In genomic region chr8:61637736-61638135, GRCm38 (mm10) we compare ENCODE assay signal across 22 mouse cellular contexts.
DNase-seq lines count a peak whose midpoint lies in the region; ATAC-seq and TF ChIP-seq lines count a peak whose summit lies in the region.
"Had no signal": no experiment of that assay in that cellular context is flagged by ENCODE, and none has a peak within 500 bp of the region (broad histone marks: within the 10 kb centered on the region; RNA-seq: fewer than 3 reads in every experiment).

No protein-coding gene starts in this region.

- TF ChIP-seq EP300 in stomach, postnatal 0 days (optimal IDR thresholded peaks at IDR 0.05): no peak

- no peaks in the 10 kb centered on the region for H3K36me3 ChIP-seq in forebrain, embryonic 11.5 days (ENCODE audit: control insufficient read depth, insufficient read depth, low read length)
- no peaks in the 10 kb centered on the region for H3K36me3 ChIP-seq in forebrain, embryonic 14.5 days (ENCODE audit: control insufficient read depth, insufficient read depth, low read length)
- H3K36me3 ChIP-seq in intestine, postnatal 0 days (ENCODE audit: control insufficient read depth, insufficient read depth): no peaks in the 10 kb centered on the region; the same call in 1 of the 2 replicates
- no peaks in the 10 kb centered on the region for H3K36me3 ChIP-seq in intestine, embryonic 15.5 days
- no peaks in the 10 kb centered on the region for H3K36me3 ChIP-seq in stomach, embryonic 15.5 days
- H3K36me3 ChIP-seq in stomach, postnatal 0 days (ENCODE audit: control insufficient read depth, insufficient read depth, low read length): no peaks in the 10 kb centered on the region
- H3K36me3 ChIP-seq in stomach, embryonic 16.5 days (ENCODE audit: control insufficient read depth, insufficient read depth, low read length): no peaks in the 10 kb centered on the region
- H3K36me3 ChIP-seq in midbrain, embryonic 15.5 days (replicated peaks): no peaks in the 10 kb centered on the region
- H3K36me3 ChIP-seq: embryonic facial prominence, embryonic 10.5 days; forebrain, embryonic 12.5 days; forebrain, embryonic 15.5 days had no signal

- H3K27ac ChIP-seq in forebrain, embryonic 11.5 days (ENCODE audit: low read depth, low read length): no peak overlapping the region
- H3K27ac ChIP-seq in forebrain, embryonic 14.5 days (ENCODE audit: low read depth, low read length): no peak overlapping the region
- H3K27ac ChIP-seq in intestine, postnatal 0 days (ENCODE audit: low read depth, low read length): 0 out of 2 replicates have a peak overlapping the region, but pooled peaks have one; percentile 35
- H3K27ac ChIP-seq in intestine, embryonic 15.5 days: no peak overlapping the region
- 0 out of 2 replicates have a peak overlapping the region, but pooled peaks have one; percentile 85 for H3K27ac ChIP-seq in stomach, embryonic 15.5 days
- no peak overlapping the region; the same call in 1 of the 2 replicates for H3K27ac ChIP-seq in stomach, postnatal 0 days (replicated peaks)
- peak overlapping the region; percentile 80; the same call in 1 of the 2 replicates for H3K27ac ChIP-seq in stomach, embryonic 16.5 days (ENCODE audit: low read length)
- no peak overlapping the region for H3K27ac ChIP-seq in midbrain, embryonic 15.5 days
- H3K27ac ChIP-seq: embryonic facial prominence, embryonic 10.5 days; embryonic facial prominence, embryonic 12.5 days; forebrain, embryonic 12.5 days; forebrain, embryonic 15.5 days had no signal

- ATAC-seq in forebrain, embryonic 11.5 days (replicated peaks; ENCODE audit: low FRiP score): no peak
- ATAC-seq in forebrain, embryonic 14.5 days: no peak
- no peak for ATAC-seq in intestine, postnatal 0 days
- no peak for ATAC-seq in intestine, embryonic 15.5 days
- ATAC-seq in stomach, embryonic 15.5 days (ENCODE audit: insufficient read depth, low FRiP score, low read depth): no peak
- ATAC-seq in stomach, postnatal 0 days (ENCODE audit: low FRiP score, low TSS enrichment): no peak
- no peak for ATAC-seq in stomach, embryonic 16.5 days (ENCODE audit: insufficient read depth, low FRiP score)
- ATAC-seq in midbrain, embryonic 15.5 days (replicated peaks): no peak
- ATAC-seq: forebrain, embryonic 15.5 days; forebrain, postnatal 0 days had no signal

- DNase-seq in forebrain, embryonic 11.5 days (ENCODE audit: low spot score): peak; percentile 30
- DNase-seq in forebrain, embryonic 14.5 days (ENCODE audit: low spot score): no peak
- DNase-seq in stomach, postnatal 0 days (ENCODE audit: low spot score): no peak
- DNase-seq: adrenal gland, adult 2 months; adrenal gland, postnatal 10 days; adrenal gland, postnatal 25 days; cerebellum, adult 11 months; cerebellum, adult 18-20 months; cerebellum, adult 8-10 months; cerebellum, adult 9-11 months; cerebellum, postnatal 14 days; cerebellum, postnatal 36 days; forebrain, postnatal 0 days had no signal

- no peaks in the 10 kb centered on the region for H3K27me3 ChIP-seq in forebrain, embryonic 11.5 days (ENCODE audit: control insufficient read depth, insufficient read depth, low read length)
- H3K27me3 ChIP-seq in forebrain, embryonic 14.5 days (replicated peaks; ENCODE audit: control insufficient read depth, insufficient read depth, low read length): no peaks in the 10 kb centered on the region
- H3K27me3 ChIP-seq in intestine, postnatal 0 days (replicated peaks; ENCODE audit: control insufficient read depth, insufficient read depth, low read length): no peaks in the 10 kb centered on the region
- H3K27me3 ChIP-seq in intestine, embryonic 15.5 days (replicated peaks): no peaks in the 10 kb centered on the region
- H3K27me3 ChIP-seq in stomach, embryonic 15.5 days (replicated peaks): no peaks in the 10 kb centered on the region
- H3K27me3 ChIP-seq in stomach, postnatal 0 days (ENCODE audit: control insufficient read depth, insufficient read depth, low read length): no peaks in the 10 kb centered on the region
- no peaks in the 10 kb centered on the region for H3K27me3 ChIP-seq in stomach, embryonic 16.5 days (ENCODE audit: control insufficient read depth, insufficient read depth, low read length)
- no peaks in the 10 kb centered on the region for H3K27me3 ChIP-seq in midbrain, embryonic 15.5 days (replicated peaks)
- H3K27me3 ChIP-seq: embryonic facial prominence, embryonic 12.5 days; forebrain, embryonic 12.5 days; forebrain, embryonic 15.5 days had no signal

- no peak overlapping the region for H3K9ac ChIP-seq in forebrain, embryonic 11.5 days (ENCODE audit: low read length)
- H3K9ac ChIP-seq in forebrain, embryonic 14.5 days (ENCODE audit: low read length): no peak overlapping the region
- no peak overlapping the region for H3K9ac ChIP-seq in intestine, postnatal 0 days (ENCODE audit: low read depth, low read length)
- no peak overlapping the region for H3K9ac ChIP-seq in intestine, embryonic 15.5 days
- H3K9ac ChIP-seq in stomach, embryonic 15.5 days: no peak overlapping the region
- H3K9ac ChIP-seq in stomach, postnatal 0 days (ENCODE audit: low read length): no peak overlapping the region
- no peak overlapping the region for H3K9ac ChIP-seq in stomach, embryonic 16.5 days (ENCODE audit: low read length)
- no peak overlapping the region for H3K9ac ChIP-seq in midbrain, embryonic 15.5 days
- H3K9ac ChIP-seq: embryonic facial prominence, embryonic 12.5 days; forebrain, embryonic 12.5 days; forebrain, embryonic 15.5 days; forebrain, postnatal 0 days had no signal

- H3K4me2 ChIP-seq in forebrain, embryonic 11.5 days (ENCODE audit: low read depth, low read length, severe bottlenecking): no peak overlapping the region
- no peak overlapping the region for H3K4me2 ChIP-seq in forebrain, embryonic 14.5 days (ENCODE audit: low read length)
- no peak overlapping the region for H3K4me2 ChIP-seq in intestine, postnatal 0 days (replicated peaks; ENCODE audit: low read depth)
- H3K4me2 ChIP-seq in intestine, embryonic 15.5 days (replicated peaks): no peak overlapping the region
- no peak overlapping the region for H3K4me2 ChIP-seq in stomach, embryonic 15.5 days
- no peak overlapping the region for H3K4me2 ChIP-seq in stomach, postnatal 0 days (replicated peaks; ENCODE audit: low read depth)
- H3K4me2 ChIP-seq in stomach, embryonic 16.5 days (ENCODE audit: low read depth, low read length): no peak overlapping the region
- no peak overlapping the region for H3K4me2 ChIP-seq in midbrain, embryonic 15.5 days
- H3K4me2 ChIP-seq: embryonic facial prominence, embryonic 12.5 days; forebrain, embryonic 12.5 days; forebrain, embryonic 15.5 days had no signal

- 87% methylated on average over 4 of the region's 4 CpGs for WGBS in forebrain, embryonic 11.5 days
- WGBS in forebrain, embryonic 14.5 days: 92% methylated on average over 4 of the region's 4 CpGs
- WGBS in intestine, postnatal 0 days: 67% methylated on average over 4 of the region's 4 CpGs
- 68% methylated on average over 4 of the region's 4 CpGs for WGBS in intestine, embryonic 15.5 days
- WGBS in stomach, embryonic 15.5 days: 75% methylated on average over 4 of the region's 4 CpGs
- 77% methylated on average over 4 of the region's 4 CpGs for WGBS in stomach, postnatal 0 days
- WGBS in stomach, embryonic 16.5 days: 74% methylated on average over 4 of the region's 4 CpGs
- 96% methylated on average over 4 of the region's 4 CpGs for WGBS in midbrain, embryonic 15.5 days

- no peak for TF ChIP-seq CTCF in intestine, postnatal 0 days (IDR thresholded peaks at IDR 0.05; ENCODE audit: low read depth)
- no peak for TF ChIP-seq CTCF in stomach, postnatal 0 days (IDR thresholded peaks at IDR 0.05; ENCODE audit: low read depth)

- no peaks in the 10 kb centered on the region for H3K9me3 ChIP-seq in forebrain, embryonic 11.5 days (ENCODE audit: control insufficient read depth, low read length)
- H3K9me3 ChIP-seq in forebrain, embryonic 14.5 days (replicated peaks; ENCODE audit: control insufficient read depth, low read length): no peaks in the 10 kb centered on the region
- no peaks in the 10 kb centered on the region for H3K9me3 ChIP-seq in intestine, postnatal 0 days (ENCODE audit: control insufficient read depth)
- no peaks in the 10 kb centered on the region for H3K9me3 ChIP-seq in intestine, embryonic 15.5 days
- no peaks in the 10 kb centered on the region for H3K9me3 ChIP-seq in stomach, embryonic 15.5 days
- H3K9me3 ChIP-seq in stomach, postnatal 0 days (ENCODE audit: control insufficient read depth, low read length): no peaks in the 10 kb centered on the region
- no peaks in the 10 kb centered on the region for H3K9me3 ChIP-seq in stomach, embryonic 16.5 days (replicated peaks; ENCODE audit: control insufficient read depth, low read length)
- H3K9me3 ChIP-seq in midbrain, embryonic 15.5 days: no peaks in the 10 kb centered on the region
- H3K9me3 ChIP-seq: embryonic facial prominence, embryonic 10.5 days; embryonic facial prominence, embryonic 12.5 days; forebrain, embryonic 12.5 days; forebrain, embryonic 15.5 days had no signal

- no peak overlapping the region for H3K4me3 ChIP-seq in forebrain, embryonic 11.5 days (ENCODE audit: low read depth, low read length)
- H3K4me3 ChIP-seq in forebrain, embryonic 14.5 days (ENCODE audit: low read depth, low read length): no peak overlapping the region
- H3K4me3 ChIP-seq in intestine, postnatal 0 days (ENCODE audit: low read depth, low read length): no peak overlapping the region
- H3K4me3 ChIP-seq in intestine, embryonic 15.5 days (replicated peaks): no peak overlapping the region
- no peak overlapping the region for H3K4me3 ChIP-seq in stomach, embryonic 15.5 days (replicated peaks)
- H3K4me3 ChIP-seq in stomach, postnatal 0 days (ENCODE audit: low read depth, low read length): no peak overlapping the region
- H3K4me3 ChIP-seq in stomach, embryonic 16.5 days (replicated peaks; ENCODE audit: low read length): no peak overlapping the region
- no peak overlapping the region for H3K4me3 ChIP-seq in midbrain, embryonic 15.5 days
- H3K4me3 ChIP-seq: embryonic facial prominence, embryonic 10.5 days; embryonic facial prominence, embryonic 12.5 days; forebrain, embryonic 12.5 days; forebrain, embryonic 15.5 days had no signal

- no peaks in the 10 kb centered on the region for H3K4me1 ChIP-seq in forebrain, embryonic 11.5 days (replicated peaks; ENCODE audit: control insufficient read depth, insufficient read depth, low read length)
- H3K4me1 ChIP-seq in forebrain, embryonic 14.5 days (ENCODE audit: control insufficient read depth, insufficient read depth, low read length): no peaks in the 10 kb centered on the region
- H3K4me1 ChIP-seq in intestine, postnatal 0 days (replicated peaks; ENCODE audit: control insufficient read depth, insufficient read depth, low read length): no peaks in the 10 kb centered on the region
- H3K4me1 ChIP-seq in intestine, embryonic 15.5 days (replicated peaks): peaks cover 8% of the 10 kb centered on the region
- 0 out of 2 replicates have a peak, but pooled peaks cover 3% of the 10 kb centered on the region for H3K4me1 ChIP-seq in stomach, embryonic 15.5 days
- H3K4me1 ChIP-seq in stomach, postnatal 0 days (replicated peaks; ENCODE audit: control insufficient read depth, insufficient read depth): 0 out of 2 replicates have a peak, but pooled peaks cover 3% of the 10 kb centered on the region
- peaks cover 14% of the 10 kb centered on the region; the same call in 1 of the 2 replicates for H3K4me1 ChIP-seq in stomach, embryonic 16.5 days (ENCODE audit: control insufficient read depth, insufficient read depth, low read length)
- no peaks in the 10 kb centered on the region for H3K4me1 ChIP-seq in midbrain, embryonic 15.5 days
- H3K4me1 ChIP-seq: forebrain, embryonic 12.5 days had no signal

Comparison
In these comparisons a context has a peak if more than half of its experiments do, and no peak if none do; other contexts are left out.
1. H3K27ac ChIP-seq: peak in intestine, postnatal 0 days (single experiment), stomach, embryonic 15.5 days (single experiment) and stomach, embryonic 16.5 days (single experiment); none in forebrain, embryonic 11.5 days (single experiment), forebrain, embryonic 14.5 days (single experiment), intestine, embryonic 15.5 days (single experiment), stomach, postnatal 0 days (single experiment) and midbrain, embryonic 15.5 days (single experiment).